Mouse (Mus musculus) lung, adult 2 months (tissue): ENCODE measurements around the gene Ankrd50.

Experiments
- CTCF ChIP-seq: fragments of 200-500 bp; IDR thresholded peaks from 2 replicates; pipeline ENCODE4 v1.5.1; 2011; ENCODE audit warnings: mild to moderate bottlenecking, low read length, control low read depth; ENCODE audit not compliant: insufficient read depth
- POLR2A ChIP-seq: fragments of 200-500 bp; IDR thresholded peaks from 2 replicates; pipeline ENCODE4 v1.6.1; 2011; ENCODE audit warnings: low read depth, mild to moderate bottlenecking, control low read depth, low read length, borderline replicate concordance; ENCODE audit errors: extremely low read depth

DNA sequence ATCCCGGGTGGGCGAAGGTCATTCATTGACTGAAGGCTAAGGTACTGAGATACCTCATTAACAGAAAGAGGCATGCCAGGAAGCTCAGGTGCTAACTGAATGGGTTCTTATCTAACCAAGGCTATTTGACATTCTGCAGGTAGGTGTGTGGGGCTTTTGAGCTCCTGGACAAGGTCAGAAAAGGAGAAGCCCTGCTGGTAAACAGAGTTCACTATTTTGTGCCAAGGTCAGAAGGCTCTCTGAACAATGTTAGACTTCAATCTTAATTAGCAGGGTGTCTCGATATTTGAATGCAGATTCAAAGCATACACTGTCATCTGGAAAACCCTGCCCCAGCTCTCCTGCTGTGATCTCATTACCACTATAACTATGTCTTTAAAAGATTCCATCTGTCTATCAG lies 35.3 kb upstream of the Ankrd50 start:
- TF ChIP-seq POLR2A (no peak), CTCF (no peak)
